Mouse (Mus musculus): Measurements from ENCODE around the gene Acss1. TPM values are rescaled to one million over a fixed set of nuclear protein-coding genes. Genes with fewer than 3 reads are reported as not detected.

Acss1 gene
- polyA plus RNA-seq, 1 experiment = 151 TPM

GRCm38 (mm10) chr2:150648300-150648895 is 19.9 kb downstream of the Acss1 start:
- Histone ChIP-seq H3K4me3 (ENCODE audit: low read depth, low read length) (no peak overlapping the region), H3K27me3 (ENCODE audit: control insufficient read depth, insufficient read depth, low read length) (no peaks in the 10 kb centered on the region), H3K27ac (ENCODE audit: insufficient read depth, low read depth, low read length) (no peak overlapping the region), H3K4me1 (ENCODE audit: control insufficient read depth, insufficient read depth, insufficient read length, low read length) (peaks cover 5% of the 10 kb centered on the region), H3K36me3 (ENCODE audit: control insufficient read depth, insufficient read depth, low read length) (no peaks in the 10 kb centered on the region)
- TF ChIP-seq CTCF (IDR thresholded peaks at IDR 0.05; ENCODE audit: extremely low read depth, insufficient read length, insufficient replicate concordance, low read depth, low read length) (no peak), POLR2A (IDR thresholded peaks at IDR 0.05; ENCODE audit: low read depth, low read length) (no peak)
- 71% methylated on average over 13 of the region's 13 CpGs for WGBS

DNA sequence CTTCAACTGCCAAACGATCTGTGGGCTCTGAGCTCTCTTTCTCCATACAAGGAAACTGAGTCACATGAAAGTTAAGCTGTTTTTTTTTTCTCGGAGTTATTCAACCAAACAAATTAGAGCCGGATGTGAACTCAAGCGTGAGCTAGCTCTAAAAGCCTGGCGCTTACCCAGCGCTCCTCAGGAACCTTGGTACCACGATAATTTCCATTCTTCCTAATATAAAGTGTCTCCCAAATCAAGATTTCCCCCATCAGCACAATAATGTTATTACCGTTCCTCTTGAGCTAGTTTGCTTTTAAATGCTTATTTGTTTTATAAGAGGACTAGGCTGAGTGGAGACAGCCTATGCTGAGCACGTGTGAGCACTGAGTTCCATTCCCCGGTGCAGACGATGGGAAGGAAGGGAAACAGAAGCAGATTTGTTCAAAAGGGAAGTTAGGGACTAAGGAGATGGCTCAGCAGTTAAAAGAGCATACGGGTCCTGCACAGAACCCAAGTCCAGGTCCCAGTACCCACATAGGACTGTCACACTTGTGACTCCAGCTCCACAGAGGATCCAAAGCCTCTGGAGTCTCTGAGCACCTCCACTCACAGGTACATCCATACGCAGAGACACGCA is 20.5 kb downstream of the Acss1 start:
- TF ChIP-seq CTCF (IDR thresholded peaks at IDR 0.05; ENCODE audit: extremely low read depth, insufficient read length, insufficient replicate concordance, low read depth, low read length) (no peak), POLR2A (IDR thresholded peaks at IDR 0.05; ENCODE audit: low read depth, low read length) (no peak)
- Histone ChIP-seq H3K4me3 (ENCODE audit: low read depth, low read length) (no peak overlapping the region), H3K36me3 (ENCODE audit: control insufficient read depth, insufficient read depth, low read length) (no peaks in the 10 kb centered on the region), H3K27me3 (ENCODE audit: control insufficient read depth, insufficient read depth, low read length) (no peaks in the 10 kb centered on the region), H3K27ac (ENCODE audit: insufficient read depth, low read depth, low read length) (no peak overlapping the region), H3K4me1 (ENCODE audit: control insufficient read depth, insufficient read depth, insufficient read length, low read length) (peaks cover 5% of the 10 kb centered on the region)
- WGBS = 77% methylated on average over 14 of the region's 14 CpGs

DNA sequence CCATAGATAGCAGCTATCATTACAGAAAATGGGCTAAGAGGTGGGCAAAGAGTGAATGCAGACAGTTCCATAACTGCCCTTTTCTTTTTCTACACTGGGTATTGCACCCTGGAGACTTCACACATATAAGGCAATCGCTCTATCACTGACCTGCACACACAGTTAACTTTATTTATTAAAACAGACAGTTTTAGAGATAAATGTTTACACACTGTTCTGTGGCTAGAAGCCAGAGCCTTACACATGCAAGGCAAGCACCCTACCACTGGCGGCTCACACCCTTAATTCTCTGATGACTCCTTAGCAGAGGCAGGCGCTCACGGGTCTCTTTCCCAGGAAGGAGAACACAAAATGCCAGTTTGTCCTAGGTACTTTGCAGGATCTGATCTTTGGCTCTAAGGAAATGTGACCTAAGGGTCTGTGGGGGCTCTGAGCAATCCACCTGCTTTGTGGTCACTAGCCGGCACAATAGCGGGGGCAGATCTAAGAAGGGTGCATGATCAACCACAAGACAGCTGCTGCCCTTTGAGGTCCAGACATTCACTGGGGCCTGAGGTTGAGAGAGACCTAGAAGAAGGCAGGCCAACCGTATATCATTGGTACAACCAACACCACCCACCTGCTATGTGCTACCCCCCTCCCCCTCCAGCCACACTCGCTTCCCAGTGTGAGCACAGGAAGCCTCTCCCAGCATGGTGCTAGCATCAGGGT is 21.7 kb downstream of the Acss1 start:
- peaks cover 5% of the 10 kb centered on the region for H3K4me1 ChIP-seq (ENCODE audit: control insufficient read depth, insufficient read depth, insufficient read length, low read length)
- no peak overlapping the region for H3K4me3 ChIP-seq (ENCODE audit: low read depth, low read length)
- H3K27ac ChIP-seq (ENCODE audit: insufficient read depth, low read depth, low read length) = no peak overlapping the region
- WGBS = 78% methylated on average over 8 of the region's 8 CpGs
- no peak for TF ChIP-seq POLR2A (IDR thresholded peaks at IDR 0.05; ENCODE audit: low read depth, low read length)
- no peak for TF ChIP-seq CTCF (IDR thresholded peaks at IDR 0.05; ENCODE audit: extremely low read depth, insufficient read length, insufficient replicate concordance, low read depth, low read length)
- H3K36me3 ChIP-seq (ENCODE audit: control insufficient read depth, insufficient read depth, low read length) = no peaks in the 10 kb centered on the region
- H3K27me3 ChIP-seq (ENCODE audit: control insufficient read depth, insufficient read depth, low read length) = no peaks in the 10 kb centered on the region

GRCm38 (mm10) chr2:150645225-150645624 is 23.1 kb downstream of the Acss1 start:
- H3K27ac ChIP-seq (ENCODE audit: insufficient read depth, low read depth, low read length) = no peak overlapping the region
- no peak for TF ChIP-seq CTCF (IDR thresholded peaks at IDR 0.05; ENCODE audit: extremely low read depth, insufficient read length, insufficient replicate concordance, low read depth, low read length)
- peaks cover 5% of the 10 kb centered on the region for H3K4me1 ChIP-seq (ENCODE audit: control insufficient read depth, insufficient read depth, insufficient read length, low read length)
- WGBS = 31% methylated on average over 4 of the region's 4 CpGs
- no peaks in the 10 kb centered on the region for H3K36me3 ChIP-seq (ENCODE audit: control insufficient read depth, insufficient read depth, low read length)
- H3K27me3 ChIP-seq (ENCODE audit: control insufficient read depth, insufficient read depth, low read length) = no peaks in the 10 kb centered on the region
- no peak overlapping the region for H3K4me3 ChIP-seq (ENCODE audit: low read depth, low read length)

DNA sequence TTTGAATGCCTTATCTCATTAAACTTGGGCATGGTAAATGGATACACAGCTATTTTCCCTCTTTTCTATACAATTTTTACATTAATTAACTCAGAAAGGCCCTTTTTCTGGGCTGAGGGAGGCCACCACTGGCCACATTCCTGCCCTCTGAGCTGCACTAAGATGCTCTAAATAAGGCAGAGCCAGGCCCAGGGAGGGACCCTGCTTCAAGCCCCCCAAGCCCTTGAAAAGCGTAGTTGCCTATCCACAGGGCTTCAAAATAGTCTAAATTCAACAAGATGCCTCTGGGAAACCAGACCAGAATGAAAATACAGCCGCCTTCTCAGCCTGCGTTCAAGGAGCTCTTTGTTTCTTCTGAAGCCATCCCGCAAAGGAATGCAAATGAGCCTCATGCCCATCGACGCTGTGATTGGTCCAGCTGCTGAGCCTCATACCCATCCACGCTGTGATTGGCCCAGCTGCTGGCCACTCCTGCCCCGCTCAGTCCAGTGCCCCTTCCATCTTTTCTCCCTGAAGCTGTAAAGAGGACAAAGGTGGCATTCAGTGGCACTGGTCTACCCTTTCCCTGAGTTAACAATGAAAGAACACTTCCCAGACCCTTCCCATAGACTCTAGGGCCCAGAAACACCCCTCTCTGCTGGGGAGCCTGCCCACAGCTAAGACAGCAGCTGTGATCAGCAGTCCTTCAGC is 24.4 kb downstream of the Acss1 start:
- peaks cover 5% of the 10 kb centered on the region for H3K4me1 ChIP-seq (ENCODE audit: control insufficient read depth, insufficient read depth, insufficient read length, low read length)
- H3K4me3 ChIP-seq (ENCODE audit: low read depth, low read length) = no peak overlapping the region
- H3K27ac ChIP-seq (ENCODE audit: insufficient read depth, low read depth, low read length) = no peak overlapping the region
- TF ChIP-seq POLR2A (IDR thresholded peaks at IDR 0.05; ENCODE audit: low read depth, low read length) (no peak), CTCF (IDR thresholded peaks at IDR 0.05; ENCODE audit: extremely low read depth, insufficient read length, insufficient replicate concordance, low read depth, low read length) (no peak)
- no peaks in the 10 kb centered on the region for H3K27me3 ChIP-seq (ENCODE audit: control insufficient read depth, insufficient read depth, low read length)
- peaks cover 8% of the 10 kb centered on the region for H3K36me3 ChIP-seq (ENCODE audit: control insufficient read depth, insufficient read depth, low read length)
- whole genome bisulfite sequencing = 88% methylated on average over 8 of the region's 8 CpGs

DNA sequence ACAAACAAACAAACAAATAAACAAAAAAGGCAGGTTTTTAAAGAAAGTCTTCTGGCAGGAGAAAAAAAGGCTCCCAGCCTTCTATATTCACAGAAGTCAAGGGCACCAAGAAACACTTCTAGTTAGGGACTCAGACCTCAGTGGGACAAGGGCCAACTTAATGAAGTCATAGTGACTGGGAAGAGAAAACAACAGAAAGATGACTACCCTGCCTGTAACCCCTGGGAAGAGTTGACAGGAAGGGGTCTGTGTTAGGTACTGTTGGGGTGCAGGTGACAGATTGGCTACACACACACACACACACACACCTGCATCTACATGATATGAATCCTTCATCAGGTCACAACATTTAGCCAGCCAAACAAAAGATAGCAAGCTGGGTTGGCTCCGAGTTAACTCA is 25.1 kb downstream of the Acss1 start:
- TF ChIP-seq POLR2A (IDR thresholded peaks at IDR 0.05; ENCODE audit: low read depth, low read length) = no peak
- TF ChIP-seq CTCF (IDR thresholded peaks at IDR 0.05; ENCODE audit: extremely low read depth, insufficient read length, insufficient replicate concordance, low read depth, low read length) = no peak
- peaks cover 5% of the 10 kb centered on the region for H3K4me1 ChIP-seq (ENCODE audit: control insufficient read depth, insufficient read depth, insufficient read length, low read length)
- no peak overlapping the region for H3K27ac ChIP-seq (ENCODE audit: insufficient read depth, low read depth, low read length)
- no peak overlapping the region for H3K4me3 ChIP-seq (ENCODE audit: low read depth, low read length)
- no peaks in the 10 kb centered on the region for H3K27me3 ChIP-seq (ENCODE audit: control insufficient read depth, insufficient read depth, low read length)
- peaks cover 8% of the 10 kb centered on the region for H3K36me3 ChIP-seq (ENCODE audit: control insufficient read depth, insufficient read depth, low read length)
- 73% methylated on average over 1 of the region's 1 CpGs for WGBS

DNA sequence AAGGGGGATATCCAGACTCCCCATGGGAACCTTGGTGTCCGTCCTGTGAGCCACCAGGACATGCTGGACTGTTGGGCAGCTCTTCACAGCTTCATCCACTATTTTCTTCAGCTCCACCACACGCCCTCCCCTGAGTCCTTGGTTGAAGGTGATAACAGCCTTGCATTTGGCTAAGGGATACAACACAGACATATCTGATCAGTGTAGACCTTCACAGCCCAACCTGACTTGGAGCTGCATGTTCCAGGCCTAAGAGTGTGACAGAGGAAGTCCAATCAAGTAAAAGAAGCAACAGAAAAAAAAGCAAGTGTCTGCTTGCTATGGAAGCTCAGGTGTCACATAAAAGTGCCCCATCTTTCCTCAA is 29.9 kb downstream of the Acss1 start:
- Histone ChIP-seq H3K4me1 (ENCODE audit: control insufficient read depth, insufficient read depth, insufficient read length, low read length) (no peaks in the 10 kb centered on the region; the same call in 1 of the 2 replicates), H3K27me3 (ENCODE audit: control insufficient read depth, insufficient read depth, low read length) (no peaks in the 10 kb centered on the region), H3K4me3 (ENCODE audit: low read depth, low read length) (no peak overlapping the region), H3K36me3 (ENCODE audit: control insufficient read depth, insufficient read depth, low read length) (peaks cover 18% of the 10 kb centered on the region), H3K27ac (ENCODE audit: insufficient read depth, low read depth, low read length) (no peak overlapping the region)
- TF ChIP-seq CTCF (IDR thresholded peaks at IDR 0.05; ENCODE audit: extremely low read depth, insufficient read length, insufficient replicate concordance, low read depth, low read length) (no peak), POLR2A (IDR thresholded peaks at IDR 0.05; ENCODE audit: low read depth, low read length) (no peak)
- WGBS = 90% methylated on average over 2 of the region's 2 CpGs
